Mouse (Mus musculus): ENCODE measurements around the gene Cabp1. TPM values are rescaled to one million over a fixed set of nuclear protein-coding genes. Genes with fewer than 3 reads are reported as not detected.
"Not testable (repeated sequence)": the region's sequence is repeated elsewhere in the genome, so short reads cannot be mapped to it uniquely, and the experiment has no call there.

The Cabp1 gene
- polyA plus RNA-seq, 1 experiment = not detected

- TF ChIP-seq GATA1 (IDR thresholded peaks at IDR 0.05; ENCODE audit: low read length) (no peak), TAL1 (IDR thresholded peaks at IDR 0.05; ENCODE audit: low read length) (no peak)
- Histone ChIP-seq H3K36me3 (ENCODE audit: control insufficient read depth) (peaks cover 55% of the 10 kb centered on the region), H3K9me3 (ENCODE audit: control insufficient read depth, low read length) (no peaks in the 10 kb centered on the region), H3K4me1 (ENCODE audit: control insufficient read depth) (peaks cover 15% of the 10 kb centered on the region), H3K27me3 (ENCODE audit: control insufficient read depth) (no peaks in the 10 kb centered on the region), H3K4me3 (replicated peaks) (no peak overlapping the region)
These were observed 43.2 kb downstream of the Cabp1 start for GRCm38 (mm10) chr5:115150991-115151390.

- TF ChIP-seq TAL1 (IDR thresholded peaks at IDR 0.05; ENCODE audit: low read length) (no peak), GATA1 (IDR thresholded peaks at IDR 0.05; ENCODE audit: low read length) (no peak)
- H3K9me3 ChIP-seq (ENCODE audit: control insufficient read depth, low read length) = no peaks in the 10 kb centered on the region
- peaks cover 4% of the 10 kb centered on the region for H3K4me1 ChIP-seq (ENCODE audit: control insufficient read depth)
- no peaks in the 10 kb centered on the region for H3K27me3 ChIP-seq (ENCODE audit: control insufficient read depth)
- H3K4me3 ChIP-seq (replicated peaks) = no peak overlapping the region
- H3K36me3 ChIP-seq (ENCODE audit: control insufficient read depth) = peaks cover 60% of the 10 kb centered on the region
These were observed 44.3 kb downstream of the Cabp1 start for GRCm38 (mm10) chr5:115149675-115150459.

DNA sequence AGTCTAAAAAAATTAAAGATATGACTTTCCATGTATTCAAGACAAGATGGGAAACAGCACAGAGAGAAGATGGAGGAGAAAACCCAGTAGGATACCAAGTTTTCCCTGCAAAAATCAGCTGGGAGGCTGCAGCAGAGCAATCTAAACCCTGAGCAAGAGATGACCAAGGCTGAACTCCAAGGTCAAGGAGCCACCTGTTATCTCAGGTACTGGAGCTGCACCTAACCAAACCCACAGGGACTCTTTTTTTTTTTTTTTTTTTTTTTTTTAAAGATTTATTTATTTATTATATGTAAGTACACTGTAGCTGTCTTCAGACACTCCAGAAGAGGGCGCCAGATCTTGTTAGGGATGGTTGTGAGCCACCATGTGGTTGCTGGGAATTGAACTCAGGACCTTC lies 45.3 kb downstream of the Cabp1 start:
- H3K4me3 ChIP-seq (replicated peaks); H3K9me3 ChIP-seq (ENCODE audit: control insufficient read depth, low read length); H3K4me1 ChIP-seq (ENCODE audit: control insufficient read depth); H3K27me3 ChIP-seq (ENCODE audit: control insufficient read depth): not testable (repeated sequence)
- peaks cover 65% of the 10 kb centered on the region for H3K36me3 ChIP-seq (ENCODE audit: control insufficient read depth)

GRCm38 (mm10) chr5:115148378-115148777 lies 45.8 kb downstream of the Cabp1 start:
- H3K27me3 ChIP-seq (ENCODE audit: control insufficient read depth) = no peaks in the 10 kb centered on the region
- H3K36me3 ChIP-seq (ENCODE audit: control insufficient read depth) = peaks cover 66% of the 10 kb centered on the region
- no peak for TF ChIP-seq GATA1 (IDR thresholded peaks at IDR 0.05; ENCODE audit: low read length)
- TF ChIP-seq TAL1 (IDR thresholded peaks at IDR 0.05; ENCODE audit: low read length) = no peak
- no peaks in the 10 kb centered on the region for H3K9me3 ChIP-seq (ENCODE audit: control insufficient read depth, low read length)
- H3K4me3 ChIP-seq (replicated peaks) = no peak overlapping the region
- no peaks in the 10 kb centered on the region; the same call in 1 of the 2 replicates for H3K4me1 ChIP-seq (ENCODE audit: control insufficient read depth)

GRCm38 (mm10) chr5:115147388-115147787 lies 46.8 kb downstream of the Cabp1 start:
- no peak overlapping the region for H3K4me3 ChIP-seq (replicated peaks)
- TF ChIP-seq GATA1 (IDR thresholded peaks at IDR 0.05; ENCODE audit: low read length) = no peak
- no peak for TF ChIP-seq TAL1 (IDR thresholded peaks at IDR 0.05; ENCODE audit: low read length)
- no peaks in the 10 kb centered on the region; the same call in 1 of the 2 replicates for H3K4me1 ChIP-seq (ENCODE audit: control insufficient read depth)
- no peaks in the 10 kb centered on the region for H3K9me3 ChIP-seq (ENCODE audit: control insufficient read depth, low read length)
- H3K36me3 ChIP-seq (ENCODE audit: control insufficient read depth) = peaks cover 59% of the 10 kb centered on the region
- H3K27me3 ChIP-seq (ENCODE audit: control insufficient read depth) = no peaks in the 10 kb centered on the region

GRCm38 (mm10) chr5:115146747-115147130 lies 47.4 kb downstream of the Cabp1 start:
- no peak overlapping the region for H3K4me3 ChIP-seq (replicated peaks)
- no peaks in the 10 kb centered on the region; the same call in 1 of the 2 replicates for H3K4me1 ChIP-seq (ENCODE audit: control insufficient read depth)
- no peaks in the 10 kb centered on the region for H3K9me3 ChIP-seq (ENCODE audit: control insufficient read depth, low read length)
- H3K27me3 ChIP-seq (ENCODE audit: control insufficient read depth) = no peaks in the 10 kb centered on the region
- peaks cover 59% of the 10 kb centered on the region for H3K36me3 ChIP-seq (ENCODE audit: control insufficient read depth)
- no peak for TF ChIP-seq GATA1 (IDR thresholded peaks at IDR 0.05; ENCODE audit: low read length)
- TF ChIP-seq TAL1 (IDR thresholded peaks at IDR 0.05; ENCODE audit: low read length) = no peak

- Histone ChIP-seq H3K36me3 (ENCODE audit: control insufficient read depth) (peaks cover 57% of the 10 kb centered on the region), H3K4me1 (ENCODE audit: control insufficient read depth) (no peaks in the 10 kb centered on the region; the same call in 1 of the 2 replicates)
These were observed 48.0 kb downstream of the Cabp1 start for GRCm38 (mm10) chr5:115145976-115146746.

DNA sequence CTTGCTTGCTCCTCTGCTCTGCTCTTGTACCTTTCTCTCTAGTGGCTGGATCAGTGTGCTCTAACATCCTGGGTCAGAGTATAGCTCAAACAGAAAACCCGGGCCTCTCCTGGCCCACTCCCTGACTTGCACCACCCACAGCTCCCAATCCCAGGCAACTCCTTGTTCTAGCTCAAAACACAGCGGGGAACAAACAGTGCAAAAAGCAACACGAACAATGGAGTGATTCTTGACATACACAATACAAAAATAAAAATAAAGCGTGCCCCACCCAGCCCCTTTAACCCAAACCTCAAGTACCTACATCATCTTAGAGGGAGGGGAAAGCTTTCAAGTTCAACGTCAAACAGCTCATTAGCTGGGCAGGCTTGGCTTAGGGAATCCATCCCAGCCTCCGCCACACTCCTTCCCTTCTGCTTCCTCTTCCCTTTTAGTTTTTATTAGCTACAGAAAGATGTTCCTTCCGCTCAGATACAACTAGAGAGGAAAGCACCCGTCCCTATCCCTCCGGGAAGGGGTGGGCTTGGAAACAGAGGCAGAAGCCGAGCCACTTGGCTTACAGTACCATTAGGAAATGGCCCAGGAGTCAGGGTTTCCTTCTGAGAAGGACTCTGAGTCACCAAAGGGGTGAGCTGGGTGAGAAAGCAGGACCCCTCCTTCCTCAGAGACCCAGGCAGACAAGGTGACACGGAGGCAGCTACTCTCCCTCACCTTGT lies 48.8 kb downstream of the Cabp1 start:
- Histone ChIP-seq H3K36me3 (ENCODE audit: control insufficient read depth) (peaks cover 52% of the 10 kb centered on the region), H3K4me3 (replicated peaks) (no peak overlapping the region), H3K27me3 (ENCODE audit: control insufficient read depth) (no peaks in the 10 kb centered on the region), H3K4me1 (ENCODE audit: control insufficient read depth) (no peaks in the 10 kb centered on the region; the same call in 1 of the 2 replicates), H3K9me3 (ENCODE audit: control insufficient read depth, low read length) (no peaks in the 10 kb centered on the region)
- TF ChIP-seq TAL1 (IDR thresholded peaks at IDR 0.05; ENCODE audit: low read length) (no peak), GATA1 (IDR thresholded peaks at IDR 0.05; ENCODE audit: low read length) (no peak)

More at GRCm38 (mm10) chr5:115145976-115146746, 48.0 kb downstream of the Cabp1 start:
- H3K9me3 ChIP-seq (ENCODE audit: control insufficient read depth, low read length) = no peaks in the 10 kb centered on the region
- no peak overlapping the region for H3K4me3 ChIP-seq (replicated peaks)
- TF ChIP-seq GATA1 (IDR thresholded peaks at IDR 0.05; ENCODE audit: low read length) (no peak), TAL1 (IDR thresholded peaks at IDR 0.05; ENCODE audit: low read length) (no peak)
- H3K27me3 ChIP-seq (ENCODE audit: control insufficient read depth) = no peaks in the 10 kb centered on the region

DNA sequence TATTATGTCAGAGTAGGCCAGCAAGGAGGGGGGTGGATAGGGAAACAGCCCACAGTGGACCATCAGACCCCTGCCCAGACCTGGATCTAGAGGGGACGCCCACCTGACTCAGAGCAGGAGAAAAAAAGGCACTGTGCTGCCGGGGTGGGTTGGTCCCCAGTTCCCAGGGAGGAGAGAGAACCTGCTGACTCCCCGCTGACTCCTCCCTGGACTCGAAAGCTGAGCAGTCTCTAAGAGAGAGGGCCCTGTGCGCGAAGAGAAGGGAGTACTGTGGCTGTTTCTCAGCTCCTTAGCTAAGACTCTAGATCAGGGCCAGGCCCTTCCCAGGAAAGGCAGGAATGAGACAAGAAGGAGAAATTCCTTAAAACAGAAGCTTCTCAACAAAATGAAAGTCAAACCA lies 49.7 kb downstream of the Cabp1 start:
- H3K36me3 ChIP-seq (ENCODE audit: control insufficient read depth) = peaks cover 43% of the 10 kb centered on the region
- H3K4me1 ChIP-seq (ENCODE audit: control insufficient read depth) = no peaks in the 10 kb centered on the region; the same call in 1 of the 2 replicates
- no peak overlapping the region for H3K4me3 ChIP-seq (replicated peaks)
- TF ChIP-seq GATA1 (IDR thresholded peaks at IDR 0.05; ENCODE audit: low read length) (no peak), TAL1 (IDR thresholded peaks at IDR 0.05; ENCODE audit: low read length) (no peak)
- H3K9me3 ChIP-seq (ENCODE audit: control insufficient read depth, low read length) = no peaks in the 10 kb centered on the region
- no peaks in the 10 kb centered on the region for H3K27me3 ChIP-seq (ENCODE audit: control insufficient read depth)

Measured in erythroblast, embryonic 14.5 days (primary cell).